Mouse (Mus musculus): Measurements from ENCODE around the gene Hnrnpab. TPM values are rescaled to one million over a fixed set of nuclear protein-coding genes. Genes with fewer than 3 reads are reported as not detected.

The Hnrnpab gene
- polyA plus RNA-seq, 1 experiment from 2014 or later = 362 TPM

DNA sequence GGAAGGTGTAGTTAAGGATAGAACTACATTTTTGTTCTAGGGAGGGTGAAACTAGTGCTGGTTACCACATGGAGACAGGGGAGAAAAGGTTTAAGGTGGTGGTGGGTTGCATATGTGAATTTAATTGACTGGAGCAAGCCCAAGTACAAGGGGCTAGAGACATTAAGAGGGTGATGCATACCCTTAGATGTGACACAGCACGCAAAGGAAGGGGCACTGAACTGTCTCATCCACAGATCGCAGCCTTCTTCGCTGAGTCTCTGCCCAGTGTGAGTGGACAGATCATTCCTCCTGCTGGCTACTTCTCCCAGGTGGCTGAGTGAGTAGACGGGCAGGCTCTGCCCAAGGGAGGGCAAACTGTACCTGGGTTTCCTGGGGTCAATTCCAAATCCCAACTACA lies 13.3 kb downstream of the Hnrnpab start:
- no peak for ATAC-seq (replicated peaks; ENCODE audit: insufficient number of reproducible peaks, low FRiP score, low TSS enrichment)
- H3K36me3 ChIP-seq (ENCODE audit: control insufficient read depth, insufficient read depth, low read length) = peaks cover 61% of the 10 kb centered on the region
- no peak overlapping the region for H3K27ac ChIP-seq (ENCODE audit: low read depth, low read length)
- H3K4me2 ChIP-seq = no peak overlapping the region
- H3K4me1 ChIP-seq (ENCODE audit: control insufficient read depth, insufficient read depth, low read length) = no peaks in the 10 kb centered on the region
- WGBS (ENCODE audit: insufficient replicate concordance) = 94% methylated on average over 4 of the region's 4 CpGs
- no peak overlapping the region for H3K9ac ChIP-seq (ENCODE audit: low read depth, low read length)
- H3K4me3 ChIP-seq (ENCODE audit: low read depth, low read length) = no peak overlapping the region
- 0 out of 2 replicates have a peak, but pooled peaks cover 3% of the 10 kb centered on the region for H3K9me3 ChIP-seq (replicated peaks; ENCODE audit: control insufficient read depth, low read length)
- no peaks in the 10 kb centered on the region for H3K27me3 ChIP-seq (ENCODE audit: control insufficient read depth, insufficient read depth, low read length)

DNA sequence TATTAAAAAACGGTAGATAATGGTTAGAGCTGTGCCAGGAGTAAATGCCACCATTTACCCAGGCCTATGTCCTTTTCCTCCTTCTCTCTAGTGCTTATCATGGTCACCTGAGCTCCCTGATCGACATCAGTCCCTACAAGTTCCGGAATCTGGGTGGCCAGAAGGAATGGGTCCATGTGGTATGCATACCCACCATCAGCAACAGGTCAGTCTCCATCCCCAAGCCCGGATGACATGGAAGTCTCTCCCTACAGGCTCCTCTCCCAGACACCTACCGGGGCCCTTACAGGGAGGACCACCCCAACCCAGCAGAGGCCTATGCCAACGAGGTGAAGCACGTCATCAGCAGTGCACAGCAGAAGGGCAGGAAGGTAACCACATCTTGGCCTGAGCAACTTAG lies 14.7 kb downstream of the Hnrnpab start:
- 91% methylated on average over 7 of the region's 7 CpGs for WGBS (ENCODE audit: insufficient replicate concordance)
- ATAC-seq (replicated peaks; ENCODE audit: insufficient number of reproducible peaks, low FRiP score, low TSS enrichment) = no peak
- no peak overlapping the region for H3K4me2 ChIP-seq
- no peak overlapping the region for H3K9ac ChIP-seq (ENCODE audit: low read depth, low read length)
- no peak overlapping the region for H3K27ac ChIP-seq (ENCODE audit: low read depth, low read length)
- peaks cover 67% of the 10 kb centered on the region for H3K36me3 ChIP-seq (ENCODE audit: control insufficient read depth, insufficient read depth, low read length)
- no peaks in the 10 kb centered on the region for H3K4me1 ChIP-seq (ENCODE audit: control insufficient read depth, insufficient read depth, low read length)
- H3K9me3 ChIP-seq (replicated peaks; ENCODE audit: control insufficient read depth, low read length) = 0 out of 2 replicates have a peak, but pooled peaks cover 3% of the 10 kb centered on the region
- H3K4me3 ChIP-seq (ENCODE audit: low read depth, low read length) = no peak overlapping the region
- H3K27me3 ChIP-seq (ENCODE audit: control insufficient read depth, insufficient read depth, low read length) = no peaks in the 10 kb centered on the region

DNA sequence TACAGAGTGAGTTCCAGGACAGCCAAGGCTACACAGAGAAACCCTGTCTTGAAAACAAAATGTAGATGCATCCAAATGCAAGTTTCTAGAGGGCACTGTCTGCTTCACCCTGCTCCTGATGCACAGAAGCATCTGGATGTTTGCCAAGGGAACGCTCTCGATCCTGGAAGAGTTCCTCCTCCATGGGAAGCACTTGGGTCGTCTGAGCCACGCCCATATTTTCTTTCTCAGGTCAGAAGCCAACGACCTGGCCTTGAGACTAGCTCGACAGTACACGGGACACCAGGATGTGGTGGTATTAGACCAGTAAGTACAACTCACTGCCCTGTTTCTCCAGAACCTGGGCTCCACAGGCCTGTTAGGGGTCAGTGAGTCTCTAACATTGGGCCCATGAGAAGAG lies 15.5 kb downstream of the Hnrnpab start:
- Histone ChIP-seq H3K4me1 (ENCODE audit: control insufficient read depth, insufficient read depth, low read length) (no peaks in the 10 kb centered on the region), H3K9ac (ENCODE audit: low read depth, low read length) (no peak overlapping the region), H3K36me3 (ENCODE audit: control insufficient read depth, insufficient read depth, low read length) (peaks cover 68% of the 10 kb centered on the region), H3K4me3 (ENCODE audit: low read depth, low read length) (no peak overlapping the region), H3K27ac (ENCODE audit: low read depth, low read length) (no peak overlapping the region), H3K9me3 (replicated peaks; ENCODE audit: control insufficient read depth, low read length) (0 out of 2 replicates have a peak, but pooled peaks cover 3% of the 10 kb centered on the region), H3K27me3 (ENCODE audit: control insufficient read depth, insufficient read depth, low read length) (no peaks in the 10 kb centered on the region), H3K4me2 (no peak overlapping the region)
- no peak for ATAC-seq (replicated peaks; ENCODE audit: insufficient number of reproducible peaks, low FRiP score, low TSS enrichment)
- 77% methylated on average over 7 of the region's 7 CpGs for WGBS (ENCODE audit: insufficient replicate concordance)

DNA sequence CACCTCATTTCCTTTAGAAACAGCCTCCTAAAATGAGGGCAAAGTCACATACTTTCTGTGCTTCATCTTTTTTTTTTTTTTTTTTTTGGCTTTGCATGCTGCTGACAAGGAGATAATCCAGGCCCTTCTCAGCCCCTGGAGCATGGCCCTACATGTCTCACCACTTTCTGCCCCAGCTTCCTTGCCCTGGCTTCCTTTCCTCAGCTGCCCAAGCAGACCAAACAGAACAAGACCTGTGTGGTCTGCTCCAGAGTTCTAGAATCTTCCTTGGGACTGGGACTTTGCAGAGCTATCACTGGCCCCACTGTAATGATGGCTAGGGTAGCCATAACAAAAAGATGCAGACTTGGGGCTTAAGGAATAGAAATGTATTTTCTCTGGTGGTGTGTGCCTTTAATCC lies 16.6 kb downstream of the Hnrnpab start:
- Histone ChIP-seq H3K4me3 (ENCODE audit: low read depth, low read length) (no peak overlapping the region), H3K4me2 (no peak overlapping the region), H3K9me3 (replicated peaks; ENCODE audit: control insufficient read depth, low read length) (0 out of 2 replicates have a peak, but pooled peaks cover 3% of the 10 kb centered on the region), H3K4me1 (ENCODE audit: control insufficient read depth, insufficient read depth, low read length) (peaks cover 9% of the 10 kb centered on the region), H3K27me3 (ENCODE audit: control insufficient read depth, insufficient read depth, low read length) (no peaks in the 10 kb centered on the region), H3K9ac (ENCODE audit: low read depth, low read length) (no peak overlapping the region), H3K36me3 (ENCODE audit: control insufficient read depth, insufficient read depth, low read length) (peaks cover 58% of the 10 kb centered on the region), H3K27ac (ENCODE audit: low read depth, low read length) (no peak overlapping the region)
- no peak for ATAC-seq (replicated peaks; ENCODE audit: insufficient number of reproducible peaks, low FRiP score, low TSS enrichment)

DNA sequence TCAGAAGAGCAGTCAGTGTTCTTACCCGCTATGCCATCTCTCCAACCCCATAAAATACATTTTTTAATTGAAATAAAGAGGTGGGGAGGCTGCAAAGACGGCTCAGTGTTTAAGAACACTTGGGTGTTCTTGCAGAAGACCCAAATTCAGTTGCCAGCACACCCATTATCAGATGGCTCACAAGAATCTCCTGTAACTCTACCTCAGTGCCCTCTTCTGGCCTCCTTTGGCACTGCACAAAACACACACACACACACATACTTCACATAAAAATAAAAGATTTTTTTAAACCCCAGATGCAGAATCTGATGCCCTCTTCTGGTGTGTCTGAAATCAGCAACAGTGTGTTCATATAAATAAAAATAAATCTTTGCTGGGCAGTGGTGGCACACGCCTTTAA lies 17.8 kb downstream of the Hnrnpab start:
- Histone ChIP-seq H3K36me3 (ENCODE audit: control insufficient read depth, insufficient read depth, low read length) (peaks cover 51% of the 10 kb centered on the region), H3K4me2 (no peak overlapping the region), H3K4me3 (ENCODE audit: low read depth, low read length) (no peak overlapping the region), H3K9me3 (replicated peaks; ENCODE audit: control insufficient read depth, low read length) (0 out of 2 replicates have a peak, but pooled peaks cover 3% of the 10 kb centered on the region), H3K9ac (ENCODE audit: low read depth, low read length) (no peak overlapping the region), H3K27ac (ENCODE audit: low read depth, low read length) (no peak overlapping the region), H3K27me3 (ENCODE audit: control insufficient read depth, insufficient read depth, low read length) (no peaks in the 10 kb centered on the region), H3K4me1 (ENCODE audit: control insufficient read depth, insufficient read depth, low read length) (peaks cover 12% of the 10 kb centered on the region)
- 97% methylated on average over 3 of the region's 3 CpGs for WGBS (ENCODE audit: insufficient replicate concordance)
- no peak for ATAC-seq (replicated peaks; ENCODE audit: insufficient number of reproducible peaks, low FRiP score, low TSS enrichment)

DNA sequence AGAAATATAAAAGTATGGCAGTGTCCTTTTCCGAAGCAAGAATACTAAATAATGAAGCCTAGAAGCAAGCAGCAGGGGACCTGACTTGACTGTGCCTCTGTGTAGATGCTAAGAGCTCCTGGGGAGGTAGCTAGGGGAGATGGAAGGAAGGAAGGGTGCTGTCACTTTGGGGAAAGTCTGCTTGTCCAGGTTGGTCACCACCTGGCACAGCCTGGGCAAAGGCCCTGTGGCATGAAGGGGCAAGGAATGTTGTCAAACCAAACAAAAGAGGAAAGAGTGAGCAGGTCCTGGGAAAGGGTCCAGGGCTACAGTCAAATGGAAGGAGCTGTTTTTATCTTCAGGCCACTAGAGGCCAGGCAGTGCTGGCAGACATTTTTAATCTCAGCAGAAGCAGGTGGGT lies 19.6 kb downstream of the Hnrnpab start:
- Histone ChIP-seq H3K9me3 (replicated peaks; ENCODE audit: control insufficient read depth, low read length) (0 out of 2 replicates have a peak, but pooled peaks cover 3% of the 10 kb centered on the region), H3K36me3 (ENCODE audit: control insufficient read depth, insufficient read depth, low read length) (peaks cover 37% of the 10 kb centered on the region), H3K4me2 (no peak overlapping the region), H3K9ac (ENCODE audit: low read depth, low read length) (no peak overlapping the region), H3K4me1 (ENCODE audit: control insufficient read depth, insufficient read depth, low read length) (peaks cover 12% of the 10 kb centered on the region), H3K4me3 (ENCODE audit: low read depth, low read length) (no peak overlapping the region), H3K27me3 (ENCODE audit: control insufficient read depth, insufficient read depth, low read length) (no peaks in the 10 kb centered on the region), H3K27ac (ENCODE audit: low read depth, low read length) (no peak overlapping the region)
- WGBS (ENCODE audit: insufficient replicate concordance) = 97% methylated on average over 1 of the region's 1 CpGs
- no peak for ATAC-seq (replicated peaks; ENCODE audit: insufficient number of reproducible peaks, low FRiP score, low TSS enrichment)

DNA sequence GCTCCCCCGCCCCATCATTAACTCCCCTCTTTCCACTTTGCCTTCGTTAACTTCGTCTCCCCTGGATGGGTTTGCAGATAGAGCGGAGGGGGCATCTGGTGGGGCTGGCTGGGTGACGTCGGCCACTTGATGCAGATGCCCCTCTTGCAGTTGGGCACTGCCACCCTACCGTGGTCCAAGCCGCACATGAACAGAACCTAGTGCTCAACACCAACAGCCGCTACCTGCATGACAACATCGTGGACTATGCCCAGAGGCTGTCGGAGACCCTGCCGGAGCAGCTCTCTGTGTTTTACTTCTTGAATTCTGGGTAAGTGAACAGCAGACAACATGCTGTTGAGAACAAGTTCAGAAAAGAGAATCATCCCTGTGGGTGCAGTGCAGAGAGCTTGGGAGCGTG lies 20.2 kb downstream of the Hnrnpab start:
- Histone ChIP-seq H3K9me3 (replicated peaks; ENCODE audit: control insufficient read depth, low read length) (0 out of 2 replicates have a peak, but pooled peaks cover 3% of the 10 kb centered on the region), H3K4me1 (ENCODE audit: control insufficient read depth, insufficient read depth, low read length) (peaks cover 12% of the 10 kb centered on the region), H3K36me3 (ENCODE audit: control insufficient read depth, insufficient read depth, low read length) (peaks cover 33% of the 10 kb centered on the region), H3K4me3 (ENCODE audit: low read depth, low read length) (no peak overlapping the region), H3K9ac (ENCODE audit: low read depth, low read length) (no peak overlapping the region), H3K27ac (ENCODE audit: low read depth, low read length) (no peak overlapping the region), H3K4me2 (no peak overlapping the region), H3K27me3 (ENCODE audit: control insufficient read depth, insufficient read depth, low read length) (no peaks in the 10 kb centered on the region)
- 92% methylated on average over 13 of the region's 13 CpGs for WGBS (ENCODE audit: insufficient replicate concordance)
- ATAC-seq (replicated peaks; ENCODE audit: insufficient number of reproducible peaks, low FRiP score, low TSS enrichment) = no peak

DNA sequence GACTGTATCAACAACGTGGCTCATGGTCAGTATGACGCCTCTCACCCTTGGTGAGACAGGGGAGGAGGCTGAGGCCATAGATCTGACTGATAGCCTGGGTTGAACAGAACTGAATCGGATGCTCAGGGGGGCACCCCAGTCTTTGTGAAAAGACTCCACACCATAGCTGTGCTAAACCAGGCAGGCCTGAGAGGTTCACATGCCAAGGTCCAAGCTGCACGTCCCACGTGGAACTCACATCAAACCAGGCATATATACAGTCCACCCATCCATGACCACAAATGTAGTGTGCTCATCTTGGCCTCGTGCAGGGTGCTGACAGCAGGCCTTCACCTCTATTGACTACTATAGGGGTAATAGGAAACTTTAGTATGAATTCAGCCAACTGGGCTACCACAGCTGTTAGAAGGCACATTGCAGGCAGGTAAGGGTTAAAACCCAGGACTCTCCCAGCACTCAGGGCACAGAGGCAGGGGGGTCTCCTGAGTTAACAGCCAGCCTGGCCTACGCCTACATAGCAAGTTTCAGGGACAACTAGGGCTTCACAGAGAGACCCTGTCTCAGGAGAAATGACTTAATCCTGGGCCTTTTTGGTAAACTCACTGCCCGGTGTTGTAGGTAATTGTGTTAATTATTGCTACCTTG lies 20.9 kb downstream of the Hnrnpab start:
- no peak for ATAC-seq (replicated peaks; ENCODE audit: insufficient number of reproducible peaks, low FRiP score, low TSS enrichment)
- Histone ChIP-seq H3K4me1 (ENCODE audit: control insufficient read depth, insufficient read depth, low read length) (peaks cover 12% of the 10 kb centered on the region), H3K27me3 (ENCODE audit: control insufficient read depth, insufficient read depth, low read length) (no peaks in the 10 kb centered on the region), H3K9ac (ENCODE audit: low read depth, low read length) (peak overlapping the region; percentile 92), H3K9me3 (replicated peaks; ENCODE audit: control insufficient read depth, low read length) (0 out of 2 replicates have a peak, but pooled peaks cover 3% of the 10 kb centered on the region), H3K36me3 (ENCODE audit: control insufficient read depth, insufficient read depth, low read length) (peaks cover 29% of the 10 kb centered on the region), H3K4me2 (peak overlapping the region; percentile 92), H3K27ac (ENCODE audit: low read depth, low read length) (no peak overlapping the region), H3K4me3 (ENCODE audit: low read depth, low read length) (peak overlapping the region; percentile 80)
- WGBS (ENCODE audit: insufficient replicate concordance) = 60% methylated on average over 8 of the region's 8 CpGs
